Mouse (Mus musculus): Measurements from ENCODE around the gene 2900011O08Rik. TPM values are rescaled to one million over a fixed set of nuclear protein-coding genes. Genes with fewer than 3 reads are reported as not detected.
"Not testable (repeated sequence)": the region's sequence is repeated elsewhere in the genome, so short reads cannot be mapped to it uniquely, and the experiment has no call there.

The 2900011O08Rik gene
- total RNA-seq (2021): 100 to 1,000 TPM; 265 to 279 TPM
- long read RNA-seq, transcript 2900011O08Rik-201 (6 exons, 2,394 nt): major isoform, 227 of 268 reads
- long read RNA-seq, partial matches to known transcripts: 25 of 268 reads
- long read RNA-seq, other reads (novel, unspliced or antisense): 14 of 268 reads

DNA sequence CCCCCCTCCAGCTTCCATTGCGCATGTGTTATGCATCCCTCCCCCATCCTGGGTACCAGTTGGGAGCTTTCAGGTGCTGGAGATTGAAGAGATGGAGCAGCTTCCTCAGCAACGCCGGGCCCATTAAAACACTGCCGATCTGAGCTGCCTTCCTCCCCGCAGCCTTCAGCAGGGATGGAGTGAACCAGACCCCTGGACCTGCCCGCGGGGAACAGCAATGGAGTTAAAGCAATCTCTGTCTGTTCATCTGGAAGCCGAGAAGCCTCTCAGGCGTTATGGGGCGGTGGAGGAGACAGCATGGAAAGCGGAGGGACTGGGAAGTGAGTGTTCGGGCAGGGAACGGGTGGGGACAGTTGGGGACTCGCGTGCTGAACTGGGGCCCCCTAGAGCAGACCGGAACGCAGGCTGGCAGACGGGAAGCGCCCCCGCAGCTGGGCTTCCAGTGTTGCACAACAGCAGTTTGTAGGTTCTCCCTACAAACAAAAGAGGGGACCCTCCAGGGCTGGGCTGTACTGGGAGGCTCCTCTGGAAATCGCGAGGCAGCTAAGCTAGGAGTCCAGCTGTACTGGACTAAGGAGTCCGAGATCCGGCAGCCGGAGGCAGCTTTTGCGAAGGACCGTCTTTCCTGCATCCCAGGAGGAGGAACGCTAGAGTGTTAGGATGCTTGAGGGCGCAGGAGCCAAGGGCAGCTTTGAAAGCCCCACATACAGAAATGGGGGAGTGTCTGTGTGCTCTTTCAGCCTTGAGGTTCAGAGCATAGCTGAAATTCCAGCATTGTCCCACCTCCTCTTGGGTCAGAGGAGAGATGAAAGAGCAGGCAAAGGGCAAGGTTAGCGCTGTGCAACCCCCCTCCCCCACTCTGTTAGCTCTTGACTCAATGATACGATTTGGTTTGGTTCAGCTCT is at the start of gene 2900011O08Rik, which contains the start of gene Ifitm7:
TSS of gene 2900011O08Rik (plus strand) at position 31 of the 905 bp plus-strand sequence.
TSS of gene Ifitm7 (minus strand) at position 315 of the 905 bp plus-strand sequence.
- peak; percentile 60 to 75 for DNase-seq (ENCODE audit: low spot score in 2 of 2)

DNA sequence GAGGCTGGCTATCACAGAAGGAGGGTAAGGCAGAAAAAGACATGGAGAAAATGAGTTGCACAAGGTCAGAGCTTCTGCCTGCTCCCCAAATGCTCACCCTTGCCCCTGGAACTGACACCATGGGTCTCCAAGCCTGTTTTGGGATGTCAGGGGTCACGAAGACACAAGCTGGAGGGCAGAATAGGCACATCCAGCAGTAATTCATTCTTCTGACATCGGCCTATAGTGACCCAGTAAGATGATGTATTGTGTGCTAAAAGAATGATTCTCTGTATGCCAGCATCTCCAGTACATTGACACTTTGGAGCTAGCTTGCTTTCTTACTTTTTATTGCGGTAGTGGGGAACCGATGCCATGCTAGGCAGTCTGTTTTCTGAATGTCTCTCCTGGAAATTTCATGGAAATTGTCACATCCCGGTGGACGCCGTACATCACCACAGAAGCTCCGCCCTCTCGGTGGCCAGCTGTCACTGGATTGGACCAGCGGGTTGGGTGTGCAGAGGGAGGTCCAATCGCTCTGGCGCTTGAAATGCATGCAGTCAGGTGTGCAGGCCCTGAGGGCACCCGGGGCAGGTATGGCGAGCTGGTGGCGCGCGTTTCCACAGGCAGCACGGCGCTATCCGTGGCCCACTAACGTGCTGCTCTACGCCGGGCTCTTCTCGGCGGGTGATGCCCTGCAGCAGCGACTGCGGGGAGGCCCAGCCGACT is 46.1 kb upstream of the 2900011O08Rik start:
- peak; percentile 83 to 88 for DNase-seq (ENCODE audit: low spot score in 2 of 2)

- no peak for DNase-seq (ENCODE audit: low spot score in 2 of 2)
Measured at GRCm38 (mm10) chr16:13940847-13941395, 45.5 kb upstream of the 2900011O08Rik start.

- no peak for DNase-seq (ENCODE audit: low spot score in 2 of 2)
Measured at GRCm38 (mm10) chr16:13944178-13944577, 42.2 kb upstream of the 2900011O08Rik start.

GRCm38 (mm10) chr16:13944752-13945151 is 41.7 kb upstream of the 2900011O08Rik start:
- DNase-seq (ENCODE audit: low spot score in 2 of 2): no peak

- DNase-seq (ENCODE audit: low spot score in 2 of 2): no peak
Measured at GRCm38 (mm10) chr16:13945153-13945552, 41.3 kb upstream of the 2900011O08Rik start.

- no peak for DNase-seq (ENCODE audit: low spot score in 2 of 2)
Measured at GRCm38 (mm10) chr16:13946306-13946705, 40.1 kb upstream of the 2900011O08Rik start.

DNA sequence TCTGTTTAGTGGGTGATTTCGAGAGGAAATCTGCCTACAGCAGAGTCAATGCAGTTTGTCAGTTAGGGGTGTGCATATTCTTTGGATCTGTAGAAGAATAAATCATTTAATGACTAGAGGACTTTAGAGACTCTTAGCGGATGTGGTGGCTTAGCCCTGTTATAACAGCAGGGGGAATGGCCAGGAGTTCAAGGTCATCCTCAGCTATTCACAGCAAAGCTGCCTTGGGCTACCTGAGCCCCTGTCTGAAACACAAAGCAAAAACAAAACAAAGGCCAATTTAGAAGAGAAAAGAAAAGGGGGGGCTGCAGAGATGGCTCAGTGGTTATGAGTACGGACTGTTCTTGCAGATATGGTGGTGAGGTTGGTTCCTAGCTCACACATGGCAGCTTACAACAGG is 35.2 kb upstream of the 2900011O08Rik start:
- no peak for DNase-seq (ENCODE audit: low spot score in 2 of 2)

DNA sequence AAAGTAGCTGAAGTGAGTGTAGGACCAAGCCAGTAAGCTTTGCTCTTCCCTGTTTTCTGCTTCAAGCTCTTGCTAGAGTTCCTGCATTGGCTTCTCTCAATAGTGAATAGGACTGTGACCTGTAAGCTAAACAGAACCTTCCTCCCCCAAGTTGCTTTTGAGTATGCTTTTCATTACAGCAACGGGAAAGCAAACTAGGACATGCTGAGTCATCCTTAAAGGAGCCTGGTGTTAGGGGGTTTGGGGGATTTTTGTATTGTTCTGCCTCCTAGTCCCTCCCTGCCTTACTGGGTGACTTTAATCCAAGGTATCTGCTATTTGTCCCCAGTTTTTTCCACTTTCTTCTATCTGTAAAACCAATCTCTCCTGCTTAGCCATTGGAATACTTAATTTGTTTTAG is 24.4 kb upstream of the 2900011O08Rik start:
- DNase-seq (ENCODE audit: low spot score in 2 of 2): no peak

DNA sequence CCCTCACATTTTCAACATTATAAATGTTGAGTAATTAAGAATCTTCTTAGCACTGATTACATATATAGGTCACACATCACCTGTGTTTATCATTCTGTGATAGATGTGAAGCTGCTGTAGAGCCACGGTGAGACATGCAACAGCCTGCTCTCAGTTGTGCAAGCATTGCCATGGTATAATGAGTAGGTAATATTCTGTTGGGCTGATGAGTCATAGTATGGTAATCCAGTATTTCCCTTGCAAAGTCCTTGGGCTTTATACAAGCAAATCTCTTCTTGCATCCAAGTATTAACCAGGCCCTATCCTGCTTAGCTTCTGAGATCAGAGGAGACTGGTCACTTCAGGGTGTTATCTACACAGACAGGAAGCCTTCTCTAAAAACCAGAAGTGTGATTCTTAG is 17.3 kb upstream of the 2900011O08Rik start:
- no peak for DNase-seq (ENCODE audit: low spot score in 2 of 2)

DNA sequence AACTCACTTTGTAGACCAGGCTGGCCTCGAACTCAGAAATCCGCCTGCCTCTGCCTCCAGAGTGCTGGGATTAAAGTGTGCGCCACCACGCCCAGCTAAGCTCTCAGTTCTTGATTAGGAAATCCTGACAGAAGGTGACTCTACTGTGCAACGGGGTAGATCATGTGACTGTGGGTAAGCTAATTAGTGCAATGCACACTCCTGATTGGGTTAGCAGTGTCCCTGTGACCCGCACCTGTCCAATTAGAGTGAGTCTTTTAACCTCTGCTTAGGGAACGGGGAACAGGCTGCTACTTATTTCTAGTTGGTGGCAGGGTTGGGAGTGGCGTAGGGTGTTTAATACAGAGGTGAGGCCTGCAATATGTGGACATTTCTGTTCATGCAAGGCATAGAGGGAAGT is 14.4 kb upstream of the 2900011O08Rik start:
- no peak for DNase-seq (ENCODE audit: low spot score in 2 of 2)

DNA sequence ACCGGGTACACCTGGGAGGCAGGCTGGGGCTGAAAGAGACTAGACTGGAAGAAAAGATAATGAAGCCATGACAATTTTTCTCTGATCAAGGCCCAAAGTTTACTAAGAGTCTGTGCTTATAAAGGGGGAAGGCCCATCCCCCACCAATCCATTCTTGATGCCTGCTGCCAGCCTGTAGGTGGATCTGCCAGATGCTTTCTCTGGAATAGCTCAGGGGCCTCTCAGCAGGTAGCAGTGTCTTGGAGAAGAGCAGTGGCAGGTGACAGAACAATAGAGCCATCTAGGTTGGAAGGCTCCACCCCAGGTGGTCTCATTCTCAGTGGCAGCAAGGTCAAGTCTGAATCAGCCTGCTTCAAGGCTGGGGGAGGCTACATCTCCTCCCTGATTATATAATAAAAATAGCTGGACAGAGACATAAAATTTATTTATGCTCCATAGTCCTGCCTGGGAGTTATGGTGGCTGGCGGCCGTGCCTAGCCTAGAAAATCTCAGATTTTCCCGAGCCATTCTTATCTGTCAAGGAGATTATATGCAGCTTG is 10.0 kb upstream of the 2900011O08Rik start:
- not testable (repeated sequence) for DNase-seq (ENCODE audit: low spot score in 2 of 2)

GRCm38 (mm10) chr16:13977026-13977425 is 9.4 kb upstream of the 2900011O08Rik start:
- DNase-seq (ENCODE audit: low spot score in 2 of 2): not testable (repeated sequence)

GRCm38 (mm10) chr16:13981726-13982125 is 4.7 kb upstream of the 2900011O08Rik start:
- not testable (repeated sequence) for DNase-seq (ENCODE audit: low spot score in 2 of 2)

DNA sequence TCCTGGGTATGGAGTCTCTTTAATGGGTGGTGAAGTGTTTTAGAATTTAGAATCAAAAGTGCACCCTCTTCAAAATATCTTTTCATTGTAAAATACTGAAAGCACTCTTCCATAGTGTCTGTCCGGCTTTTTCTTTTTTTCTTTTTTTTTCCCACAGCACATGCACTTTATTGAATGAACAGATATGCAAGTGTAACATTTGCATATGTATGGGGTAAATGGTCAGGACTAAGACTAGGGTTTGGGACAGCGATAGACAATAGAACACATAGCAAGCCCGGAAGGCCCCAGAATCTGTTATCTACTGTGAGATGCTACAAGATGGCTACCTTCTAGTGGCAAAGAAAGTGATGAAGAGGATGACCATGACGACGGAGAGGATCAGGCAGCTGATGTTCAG is 3.2 kb upstream of the 2900011O08Rik start:
- no peak for DNase-seq (ENCODE audit: low spot score in 2 of 2)

DNA sequence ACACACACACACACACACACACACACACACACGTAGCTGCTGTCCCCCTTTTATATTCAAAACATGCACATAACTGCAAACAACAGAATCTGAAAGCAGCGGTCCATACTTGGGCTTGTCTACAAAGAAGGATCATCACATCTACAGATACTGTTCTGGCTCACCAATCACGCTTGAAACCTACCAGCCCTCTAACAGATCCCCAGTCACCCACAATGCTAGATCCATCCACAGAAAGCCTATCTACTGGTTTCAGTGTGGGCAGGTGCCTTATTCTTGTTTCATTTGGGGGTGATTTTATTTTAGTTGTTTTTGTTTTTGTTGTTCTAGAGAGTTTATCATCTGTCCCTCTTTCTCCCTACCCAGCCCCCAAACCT is 219 bp upstream of the 2900011O08Rik start:
- DNase-seq (ENCODE audit: low spot score in 2 of 2): no peak

GRCm38 (mm10) chr16:13992518-13993248 is 6.3 kb downstream of the 2900011O08Rik start:
- DNase-seq (ENCODE audit: low spot score in 2 of 2): no peak

DNA sequence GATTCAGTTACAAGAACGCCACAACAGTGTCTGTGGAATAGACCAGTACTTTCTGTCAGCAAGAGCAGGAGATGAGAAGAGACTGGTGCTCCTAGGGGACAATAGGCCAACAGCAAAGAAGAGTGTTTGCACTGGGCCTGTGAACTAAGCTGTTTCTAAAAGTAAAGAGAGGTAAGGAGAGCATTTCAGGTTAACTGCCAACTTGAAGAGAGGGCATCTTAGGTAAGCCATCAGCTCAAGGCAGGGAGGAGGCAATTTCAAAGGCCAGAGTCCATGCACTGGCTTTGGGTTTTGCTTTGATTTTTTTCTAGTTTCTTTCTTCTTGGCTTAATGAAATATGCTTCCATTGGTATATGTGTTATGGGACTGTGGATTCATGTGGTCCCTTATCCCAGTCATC is 7.7 kb downstream of the 2900011O08Rik start:
- no peak for DNase-seq (ENCODE audit: low spot score in 2 of 2)

DNA sequence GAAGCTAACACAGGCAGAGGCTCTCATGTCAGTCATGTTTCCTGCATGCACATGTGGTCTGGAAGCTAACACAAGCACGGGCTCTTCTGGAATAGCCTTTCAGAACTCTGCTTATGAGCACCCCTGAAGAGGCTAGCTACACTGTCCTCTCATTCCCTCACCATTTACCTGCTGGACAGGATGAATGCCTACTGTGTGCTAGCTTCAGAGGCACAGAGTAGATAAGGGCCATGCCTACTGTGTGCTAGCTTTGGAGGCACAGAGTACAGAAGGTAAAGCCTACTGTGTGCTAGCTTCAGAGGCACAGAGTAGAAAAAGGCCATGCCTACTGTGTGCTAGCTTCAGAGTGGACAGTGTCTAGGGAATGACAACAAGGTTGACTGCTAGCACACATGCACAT is 8.1 kb downstream of the 2900011O08Rik start:
- no peak for DNase-seq (ENCODE audit: low spot score in 2 of 2)

GRCm38 (mm10) chr16:14003386-14004130 is 17.2 kb downstream of the 2900011O08Rik start:
- no peak for DNase-seq (ENCODE audit: low spot score in 2 of 2)
